Mouse (Mus musculus) kidney, embryonic 14.5 days (tissue): ENCODE measurements around the gene Catip. TPM values are rescaled to one million over a fixed set of nuclear protein-coding genes. Genes with fewer than 3 reads are reported as not detected.

Source experiments
- ATAC-seq: fragments of 200-750 bp; cut with Nextera tagmentation; 2 replicates; pipeline ENCODE4 v1.8.0; 2017; ENCODE audit warnings: moderate number of reproducible peaks, mild to moderate bottlenecking, moderate TSS enrichment, moderate library complexity; ENCODE audit not compliant: low FRiP score, low TSS enrichment
- H3K27ac ChIP-seq: fragments of 300-500 bp; sonication (generic); 2 replicates; pipeline ENCODE4 v1.5.1; 2014; ENCODE audit warnings: low read depth, mild to moderate bottlenecking, low read length, moderate library complexity, mixed read lengths
- H3K27me3 ChIP-seq: fragments of 300-500 bp; sonication (generic); 2 replicates; pipeline ENCODE4 v1.6.1; 2014; ENCODE audit warnings: mild to moderate bottlenecking, low read length; ENCODE audit not compliant: control insufficient read depth, insufficient read depth
- H3K36me3 ChIP-seq: fragments of 300-500 bp; sonication (generic); 2 replicates; pipeline ENCODE4 v1.6.1; 2014; ENCODE audit warnings: low read length, mixed read lengths; ENCODE audit not compliant: control insufficient read depth, insufficient read depth
- H3K4me1 ChIP-seq: fragments of 300-500 bp; sonication (generic); 2 replicates; pipeline ENCODE4 v1.6.1; 2014; ENCODE audit warnings: low read length, mixed read lengths; ENCODE audit not compliant: control insufficient read depth, insufficient read depth
- H3K4me2 ChIP-seq: fragments of 300-500 bp; sonication (generic); replicated peaks from 2 replicates; pipeline ENCODE4 v1.6.1; 2014; ENCODE audit warnings: low read depth, mild to moderate bottlenecking, low read length
- H3K4me3 ChIP-seq: fragments of 300-500 bp; sonication (generic); 2 replicates; pipeline ENCODE4 v1.5.1; 2014; ENCODE audit warnings: mild to moderate bottlenecking, low read length
- H3K9ac ChIP-seq: fragments of 300-500 bp; sonication (generic); 2 replicates; pipeline ENCODE4 v1.6.1; 2014; ENCODE audit warnings: low read depth, mild to moderate bottlenecking, low read length, moderate library complexity
- H3K9me3 ChIP-seq: fragments of 300-500 bp; sonication (generic); 2 replicates; pipeline ENCODE4 v1.6.1; 2016; ENCODE audit warnings: low read length; ENCODE audit not compliant: control insufficient read depth
- WGBS: fragments of 180-500 bp; shearing (Covaris S2); extraction: QIAGEN DNeasy Blood & Tissue Kit; methylation state at CpG from one replicate; pipeline ENCODE4 v1.1.7; 2014; 5-methylcytosine and 5-hydroxymethylcytosine counted together
- microRNA counts: library from miRNA; unstranded; fragments of <30 nt; microRNA quantifications from one replicate; lab custom pipeline; 2017
- microRNA-seq: library from miRNA; unstranded; fragments of <30 nt; microRNA quantifications from one replicate; pipeline ENCODE4, GENCODE M21; 2016
- polyA plus RNA-seq: library from polyadenylated mRNA; unstranded; fragments of >200 nt; fragmentation: Nextera tagmentation; extraction: Ambion mirVana; gene quantifications from 2 replicates; pipeline ENCODE4 v1.2.1, GENCODE M21; 2014

The Catip gene
- polyA plus RNA-seq, 1 experiment from 2014 or later = 0.79 TPM

- H3K4me1 ChIP-seq = no peaks in the 10 kb centered on the region
- H3K9ac ChIP-seq = no peak overlapping the region
- no peaks in the 10 kb centered on the region for H3K27me3 ChIP-seq
- no peaks in the 10 kb centered on the region for H3K9me3 ChIP-seq
- 85% methylated on average over 8 of the region's 8 CpGs for WGBS
- no peaks in the 10 kb centered on the region for H3K36me3 ChIP-seq
- H3K27ac ChIP-seq = no peak overlapping the region
- H3K4me3 ChIP-seq = no peak overlapping the region
- H3K4me2 ChIP-seq = no peak overlapping the region
- no peak for ATAC-seq
These were observed 50.8 kb downstream of the Catip start for GRCm38 (mm10) chr1:74412711-74413110.

- no peak overlapping the region for H3K9ac ChIP-seq
These were observed 53.2 kb downstream of the Catip start for GRCm38 (mm10) chr1:74415143-74415542.

More at GRCm38 (mm10) chr1:74415143-74415542, 53.2 kb downstream of the Catip start:
- no peaks in the 10 kb centered on the region for H3K27me3 ChIP-seq
- no peaks in the 10 kb centered on the region for H3K36me3 ChIP-seq
- peaks cover 8% of the 10 kb centered on the region; the same call in 1 of the 2 replicates for H3K4me1 ChIP-seq
- WGBS = 39% methylated on average over 4 of the region's 4 CpGs
- peak; percentile 78 for ATAC-seq
- H3K27ac ChIP-seq = no peak overlapping the region
- no peak overlapping the region for H3K4me2 ChIP-seq
- H3K4me3 ChIP-seq = no peak overlapping the region
- H3K9me3 ChIP-seq = no peaks in the 10 kb centered on the region

MicroRNAs within 50 kb of the gene (microRNA counts, 519-probe panel; counts per million panel counts)
- microRNA mmu-miR-26b (lab: Ali Mortazavi, UCI) = 4,573 counts per million, percentile 31 among the panel's probes with 10 or more counts

Small RNA genes lying within 50 kb of the gene (microRNA-seq; reads per million reads assigned to microRNA genes)
- gene Mir26b = 26,936 reads per million, percentile 98 among the genes with 10 or more reads in this experiment

Other genes starting within 250 kb of the Catip start
- 40.1 and 59.2 TPM in 2 replicates for gene Tns1, start 237.7 kb upstream of the Catip start, polyA plus RNA-seq
- not detected in 2 replicates for gene Rufy4, start 236.6 kb upstream of the Catip start, polyA plus RNA-seq
- gene Cxcr2, start 208.1 kb upstream of the Catip start, polyA plus RNA-seq = 0.10 TPM in 1 of 2 replicates, not detected in the other
- not detected in 2 replicates for gene Cxcr1, start 167.5 kb upstream of the Catip start, polyA plus RNA-seq
- gene Arpc2, start 126.0 kb upstream of the Catip start, polyA plus RNA-seq = 378 and 417 TPM in 2 replicates
- 2.5 and 3.2 TPM in 2 replicates for gene Gpbar1, start 83.6 kb upstream of the Catip start, polyA plus RNA-seq
- 249 and 258 TPM in 2 replicates for gene Aamp, start 77.4 kb upstream of the Catip start, polyA plus RNA-seq
- gene Pnkd, start 77.2 kb upstream of the Catip start, polyA plus RNA-seq = 126 and 154 TPM in 2 replicates
- gene Tmbim1, start 56.5 kb upstream of the Catip start, polyA plus RNA-seq = 16.3 and 18.1 TPM in 2 replicates
- gene Slc11a1, start 13.1 kb downstream of the Catip start, polyA plus RNA-seq = 2.0 and 5.2 TPM in 2 replicates
- gene Ctdsp1, start 29.4 kb downstream of the Catip start, polyA plus RNA-seq = 66.7 and 86.0 TPM in 2 replicates
- 2.8 and 6.7 TPM in 2 replicates for gene Vil1, start 47.3 kb downstream of the Catip start, polyA plus RNA-seq
- 76.1 and 92.9 TPM in 2 replicates for gene Cnot9, start 143.9 kb downstream of the Catip start, polyA plus RNA-seq
- gene Plcd4, start 180.8 kb downstream of the Catip start, polyA plus RNA-seq = 1.0 and 1.2 TPM in 2 replicates
- 31.9 and 43.9 TPM in 2 replicates for gene Usp37, start 182.2 kb downstream of the Catip start, polyA plus RNA-seq
- 5.8 and 10.5 TPM in 2 replicates for gene Zfp142, start 226.1 kb downstream of the Catip start, polyA plus RNA-seq
- 14.4 and 18.9 TPM in 2 replicates for gene Bcs1l, start 226.2 kb downstream of the Catip start, polyA plus RNA-seq
- 8.1 and 28.3 TPM in 2 replicates for gene Rnf25, start 239.3 kb downstream of the Catip start, polyA plus RNA-seq
- gene Stk36, start 239.3 kb downstream of the Catip start, polyA plus RNA-seq = 6.2 and 7.5 TPM in 2 replicates